Mouse (Mus musculus): ENCODE results near the gene Myl12a.

Gene Myl12a

GRCm38 (mm10) chr17:71011931-71012662 lies 9.4 kb upstream of the Myl12a start:
- in situ Hi-C loops (cut with MboI, MseI), result no loop called here

GRCm38 (mm10) chr17:71010646-71011242 lies 8.1 kb upstream of the Myl12a start:
- in situ Hi-C loops (cut with MboI, MseI), result no loop called here

DNA sequence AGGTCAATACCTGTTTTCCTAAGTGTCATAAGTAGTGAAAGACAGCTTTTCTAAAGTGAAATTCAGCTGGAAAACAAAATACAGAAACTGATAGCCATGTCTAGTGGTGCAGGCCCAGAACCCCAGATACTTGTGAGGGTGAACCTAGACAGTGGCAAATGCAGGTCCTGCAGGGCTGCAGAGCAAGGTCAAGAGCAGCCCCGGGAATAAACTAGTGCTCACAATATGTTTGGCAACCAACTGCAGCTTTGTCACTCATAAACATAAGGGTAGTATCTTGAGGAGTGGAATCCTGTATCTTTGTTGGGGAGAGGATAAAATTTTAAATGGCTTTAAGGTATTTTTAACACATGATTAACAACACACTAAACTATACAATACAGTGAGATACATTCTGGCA lies 7.1 kb upstream of the Myl12a start:
- in situ Hi-C loops (cut with MboI, MseI), result no loop called here

DNA sequence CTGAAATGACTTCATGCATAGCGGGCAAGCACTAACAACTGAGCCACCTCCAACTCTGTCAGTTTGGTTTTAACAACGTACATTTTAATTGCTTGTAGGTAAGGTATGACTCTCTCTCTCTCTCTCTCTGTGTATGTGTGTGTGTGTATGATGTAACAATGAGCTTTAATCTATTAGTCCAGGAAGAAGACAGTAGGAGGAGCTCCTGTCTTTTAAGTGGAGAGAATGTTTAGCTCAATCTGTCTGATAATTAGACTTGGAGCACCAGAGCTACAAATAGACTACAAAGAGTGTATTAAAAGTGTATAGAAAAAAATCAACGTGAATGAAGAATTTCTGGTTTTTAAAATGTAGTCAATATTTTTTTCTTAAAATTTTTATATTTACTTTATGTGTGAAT lies 6.0 kb upstream of the Myl12a start:
- in situ Hi-C loops (cut with MboI, MseI), result no loop called here

- in situ Hi-C loops (cut with MboI, MseI), result no loop called here
Observed at GRCm38 (mm10) chr17:71006976-71007375, 4.3 kb upstream of the Myl12a start.

GRCm38 (mm10) chr17:71004186-71004960 lies 1.7 kb upstream of the Myl12a start:
- in situ Hi-C loops (cut with MboI, MseI), result no loop called here

GRCm38 (mm10) chr17:71003721-71004120 lies 1.0 kb upstream of the Myl12a start:
- in situ Hi-C loops (cut with MboI, MseI), result no loop called here

DNA sequence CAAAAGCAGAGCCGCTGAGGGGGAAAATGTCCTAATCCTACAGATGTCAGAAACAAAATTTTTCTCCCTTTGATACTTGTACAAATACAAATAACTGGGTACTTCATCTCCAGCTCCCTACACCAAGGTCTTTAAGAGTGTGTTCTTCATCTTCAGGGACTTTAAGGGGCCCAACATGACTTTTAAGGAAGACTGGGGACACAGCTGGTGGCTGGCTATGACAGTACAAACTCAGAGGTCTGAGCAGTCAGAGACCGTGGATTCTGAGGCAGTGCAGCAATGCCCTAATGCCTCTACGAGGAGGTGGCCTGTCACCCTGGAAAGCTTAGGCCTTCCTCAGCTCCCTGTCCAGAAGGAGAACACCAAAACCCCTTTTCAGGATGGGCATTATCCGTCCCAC lies 434 bp upstream of the Myl12a start:
- in situ Hi-C loops (cut with MboI, MseI), result no loop called here

DNA sequence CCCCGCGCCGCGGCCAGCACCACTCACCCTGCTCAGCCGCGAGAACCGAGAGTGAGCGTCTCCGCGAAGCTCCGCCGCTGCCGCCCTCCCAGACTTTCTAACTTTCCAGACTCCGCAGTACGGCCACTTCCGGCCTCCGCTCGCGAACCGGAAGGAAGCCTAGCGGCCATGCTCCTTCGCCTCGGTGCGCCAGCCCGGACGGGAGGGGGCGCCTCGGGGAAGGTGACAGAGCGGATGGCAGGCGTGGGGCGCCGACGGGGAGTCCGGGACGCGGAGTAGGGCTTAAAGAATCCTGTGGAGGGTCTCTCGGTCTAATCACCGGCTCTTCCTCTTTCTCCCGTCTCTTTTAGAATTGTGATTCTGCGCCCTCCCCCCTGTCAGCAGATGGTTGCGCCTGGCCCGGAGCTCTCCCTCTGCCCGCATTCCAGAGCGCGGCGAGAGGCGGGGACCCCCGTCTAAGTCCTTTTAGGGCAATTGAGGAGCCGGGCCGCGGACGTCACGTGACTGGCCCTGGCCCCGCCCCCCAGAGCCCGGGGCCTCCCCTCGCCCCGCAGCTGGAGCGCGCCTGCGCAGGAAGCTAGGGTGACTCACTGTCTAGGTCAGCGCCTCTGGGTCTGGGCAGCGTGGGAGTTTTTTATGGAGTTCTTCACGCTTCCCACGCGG lies 466 bp downstream of the Myl12a start, which contains the start of gene Myom1:
Myom1 (plus strand) TSS at position 553 of the 663 bp plus-strand sequence.
- in situ Hi-C loops (cut with MboI, MseI), result no loop called here

- in situ Hi-C loops (cut with MboI, MseI), result no loop called here
Observed at GRCm38 (mm10) chr17:71001699-71002080, 988 bp downstream of the Myl12a start.

DNA sequence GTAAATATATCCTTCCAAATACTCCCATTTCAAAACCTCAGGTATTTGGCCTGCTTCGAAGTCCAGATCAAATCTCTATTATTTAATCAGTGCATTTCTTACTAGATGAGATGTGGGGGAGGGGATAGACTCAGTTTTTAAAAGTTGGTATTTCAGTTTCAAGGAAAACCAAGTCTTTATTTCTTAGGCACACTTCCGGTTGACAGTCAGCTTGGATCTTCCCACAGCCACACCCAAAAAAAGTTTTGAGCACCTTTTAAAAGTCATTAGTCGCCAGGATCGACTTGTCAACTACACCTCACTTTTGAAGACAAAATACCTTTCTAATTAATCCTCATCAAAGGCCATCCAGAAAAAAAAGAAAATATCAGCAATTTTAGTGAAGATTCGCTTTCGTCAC lies 1.6 kb downstream of the Myl12a start:
- in situ Hi-C loops (cut with MboI, MseI), result no loop called here

GRCm38 (mm10) chr17:71000255-71000654 lies 2.4 kb downstream of the Myl12a start:
- in situ Hi-C loops (cut with MboI, MseI), result no loop called here

GRCm38 (mm10) chr17:70999187-70999586 lies 3.5 kb downstream of the Myl12a start:
- in situ Hi-C loops (cut with MboI, MseI), result no loop called here

GRCm38 (mm10) chr17:70998400-70998975 lies 4.2 kb downstream of the Myl12a start:
- in situ Hi-C loops (cut with MboI, MseI), result no loop called here

DNA sequence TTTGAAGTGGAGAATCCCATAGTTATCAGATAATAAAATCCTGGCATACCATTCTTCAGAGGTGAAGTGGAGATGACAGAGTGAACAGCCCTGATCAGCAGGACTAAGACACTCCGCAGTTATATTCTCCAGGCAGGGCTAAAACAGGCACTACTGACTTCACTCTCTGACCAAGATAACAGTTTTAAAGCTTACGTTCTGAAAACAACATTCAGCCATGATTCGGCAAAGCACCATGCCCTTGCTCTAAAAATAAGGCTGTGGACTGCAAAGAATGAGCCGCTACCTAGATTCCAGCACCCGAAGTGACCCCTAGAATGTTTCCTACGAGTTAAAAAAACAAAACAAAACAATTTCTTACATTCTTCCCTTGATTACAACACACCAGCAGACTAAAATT lies 4.8 kb downstream of the Myl12a start:
- in situ Hi-C loops (cut with MboI, MseI), result no loop called here

DNA sequence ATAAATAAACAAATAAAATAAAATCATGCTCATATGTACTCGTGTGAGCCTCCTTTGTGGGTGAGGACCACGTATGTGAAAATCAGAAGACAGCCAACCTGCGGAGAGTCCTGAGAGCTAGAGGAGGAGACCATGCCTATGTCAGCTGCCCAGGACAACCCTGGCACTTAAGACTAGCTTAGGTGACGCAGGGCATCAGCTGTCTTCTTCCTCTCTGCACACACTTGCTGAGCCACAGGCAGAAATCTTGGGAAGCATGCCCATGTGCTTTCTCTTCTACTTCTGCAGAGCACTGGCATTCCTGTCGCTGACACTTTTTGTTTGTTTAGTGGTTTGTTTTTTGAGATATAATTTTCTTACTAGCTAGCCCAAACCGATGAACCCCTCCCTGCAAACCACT lies 7.1 kb downstream of the Myl12a start:
- in situ Hi-C loops (cut with MboI, MseI), result no loop called here

DNA sequence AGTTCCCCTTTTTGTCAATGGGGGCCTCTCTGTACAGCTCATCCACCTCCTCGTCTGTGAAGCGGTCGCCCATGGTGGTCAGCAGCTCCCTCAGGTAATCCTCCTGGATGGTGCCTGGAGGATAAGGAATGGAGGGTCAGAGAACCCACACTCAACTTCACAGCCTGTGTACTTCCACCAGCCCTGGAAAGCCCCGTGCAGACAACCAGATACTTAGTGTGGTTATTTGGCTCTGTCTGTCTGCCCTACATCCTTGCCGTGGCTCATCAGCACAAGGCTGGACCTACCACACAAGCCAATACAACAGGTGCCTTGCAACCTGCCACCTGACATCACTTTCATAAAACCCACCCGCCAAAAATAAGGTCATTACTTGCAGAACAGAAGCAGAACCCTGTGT lies 8.0 kb downstream of the Myl12a start:
- in situ Hi-C loops (cut with MboI, MseI), result no loop called here

GRCm38 (mm10) chr17:70993385-70993807 lies 9.3 kb downstream of the Myl12a start:
- in situ Hi-C loops (cut with MboI, MseI), result no loop called here

DNA sequence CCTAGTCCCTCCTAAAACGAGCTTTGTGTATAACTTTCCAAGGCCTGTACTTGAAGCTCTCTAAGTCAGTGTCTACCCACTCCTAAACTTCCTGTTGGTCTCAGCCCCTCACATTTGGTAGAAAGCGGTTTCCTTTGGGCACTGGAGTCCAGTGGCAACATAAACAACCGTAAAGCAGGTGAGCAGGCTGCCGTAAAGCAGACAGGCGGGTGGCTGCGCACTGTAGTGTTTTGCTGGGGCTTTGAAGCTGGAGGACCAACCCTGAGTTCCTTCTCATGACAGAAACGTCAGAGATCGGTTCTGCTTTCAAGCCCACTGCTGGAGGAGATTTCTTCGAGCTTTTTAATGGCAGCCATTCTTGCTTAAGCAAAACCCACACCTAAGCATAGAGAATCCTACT lies 10.0 kb downstream of the Myl12a start:
- in situ Hi-C loops (cut with MboI, MseI), result no loop called here

DNA sequence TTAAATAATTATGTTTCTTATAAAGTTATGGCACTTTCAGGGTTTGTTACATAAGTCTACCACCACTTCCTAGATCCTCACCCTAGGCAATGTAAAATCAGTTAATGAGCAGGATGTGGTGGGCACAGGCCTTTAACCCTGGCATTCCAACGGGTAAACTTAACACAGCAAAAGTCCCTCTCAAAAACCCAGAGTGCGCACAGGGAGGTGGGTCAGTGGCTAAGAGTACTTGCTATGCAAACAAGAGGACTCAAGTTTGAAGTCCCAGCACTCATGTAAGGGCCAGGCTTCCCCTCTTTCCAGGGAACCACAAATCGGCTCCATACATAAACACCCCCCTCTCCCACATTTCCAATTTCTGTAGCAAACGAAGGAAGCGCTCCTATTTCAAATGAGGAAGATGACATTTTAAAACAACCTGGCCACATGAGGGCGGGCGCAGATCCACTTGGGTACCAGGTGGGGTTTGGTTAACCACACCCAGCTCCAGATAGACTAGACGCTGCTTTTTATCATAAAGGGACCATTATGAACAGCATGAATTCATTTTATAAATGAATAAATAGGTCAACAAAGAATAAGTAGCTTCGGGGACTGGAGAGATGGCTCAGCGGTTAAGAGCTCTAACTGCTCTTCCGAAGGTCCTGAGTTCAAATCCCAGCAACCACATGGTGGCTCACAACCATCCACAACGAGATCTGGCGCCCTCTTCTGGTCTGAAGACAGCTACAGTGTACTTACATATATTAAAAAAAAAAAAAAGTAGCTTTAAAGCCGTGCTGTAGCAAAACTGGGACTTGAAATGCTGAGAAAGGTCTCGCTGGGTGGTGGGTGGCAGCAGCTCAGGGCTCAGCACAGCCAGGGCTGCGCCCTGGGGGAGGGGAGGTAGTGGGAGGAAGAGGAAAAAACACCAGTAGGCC lies 10.7 kb downstream of the Myl12a start:
- in situ Hi-C loops (cut with MboI, MseI), result no loop called here
